Mouse (Mus musculus) heart, adult 18-20 months (tissue): ENCODE results near the gene Pex5. TPM values are rescaled to one million over a fixed set of nuclear protein-coding genes. Genes with fewer than 3 reads are reported as not detected.
A peak's percentile ranks its signal among the peaks of the same experiment; 100 is the strongest.
"Not testable (repeated sequence)": the region's sequence is repeated elsewhere in the genome, so short reads cannot be mapped to it uniquely, and the experiment has no call there.

Experiments used
- DNase-seq, 2 experiments: peaks; one replicate each; pipeline ENCODE4 v3.0.0; 2021 to 2022; ENCODE audit warnings: mixed read lengths in 1 of 2
- total RNA-seq, 2 experiments: library from RNA; stranded (reverse); gene quantifications; 2 replicates each; pipeline ENCODE4 v1.2.3; 2021

Gene Pex5
- total RNA-seq, 2 experiments from 2014 or later = 24.0 to 26.5 TPM

- DNase-seq = no peak
These were observed 13.1 kb upstream of the Pex5 start for GRCm38 (mm10) chr6:124427791-124428576.

- no peak for DNase-seq
These were observed 12.4 kb upstream of the Pex5 start for GRCm38 (mm10) chr6:124427289-124427688.

- DNase-seq = no peak
These were observed 11.7 kb upstream of the Pex5 start for GRCm38 (mm10) chr6:124426604-124427003.

GRCm38 (mm10) chr6:124425523-124425922 is 10.7 kb upstream of the Pex5 start:
- DNase-seq = no peak

- peak in 1 of 2 experiments; percentile 15 for DNase-seq
These were observed 10.2 kb upstream of the Pex5 start for GRCm38 (mm10) chr6:124425042-124425441.

GRCm38 (mm10) chr6:124424068-124424498 is 9.2 kb upstream of the Pex5 start:
- no peak for DNase-seq

GRCm38 (mm10) chr6:124418686-124419085 is 3.8 kb upstream of the Pex5 start:
- no peak for DNase-seq

- peak; percentile 79 to 92 for DNase-seq
These were observed 651 bp upstream of the Pex5 start for GRCm38 (mm10) chr6:124415347-124416088.

- DNase-seq = peak; percentile 35 to 53
These were observed 529 bp downstream of the Pex5 start for GRCm38 (mm10) chr6:124414150-124414926.

GRCm38 (mm10) chr6:124413770-124414149 is 1.1 kb downstream of the Pex5 start:
- no peak for DNase-seq

GRCm38 (mm10) chr6:124408355-124408754 is 6.5 kb downstream of the Pex5 start:
- DNase-seq = no peak

GRCm38 (mm10) chr6:124407180-124407579 is 7.7 kb downstream of the Pex5 start:
- DNase-seq = no peak

GRCm38 (mm10) chr6:124406326-124406725 is 8.5 kb downstream of the Pex5 start:
- no peak for DNase-seq

- DNase-seq = no peak
These were observed 15.1 kb downstream of the Pex5 start for GRCm38 (mm10) chr6:124399738-124400137.

GRCm38 (mm10) chr6:124394991-124395390 is 19.9 kb downstream of the Pex5 start:
- DNase-seq = not testable (repeated sequence)

- no peak for DNase-seq
These were observed 34.7 kb downstream of the Pex5 start for GRCm38 (mm10) chr6:124380142-124380541.

- peak; percentile 55 to 77 for DNase-seq
These were observed 35.5 kb downstream of the Pex5 start for GRCm38 (mm10) chr6:124379331-124379730.

- DNase-seq = no peak
These were observed 37.2 kb downstream of the Pex5 start for GRCm38 (mm10) chr6:124377494-124378255.

GRCm38 (mm10) chr6:124376311-124376710 is 38.6 kb downstream of the Pex5 start:
- DNase-seq = no peak

GRCm38 (mm10) chr6:124375435-124375884 is 39.4 kb downstream of the Pex5 start:
- peak; percentile 52 to 87 for DNase-seq

GRCm38 (mm10) chr6:124374683-124375082 is 40.2 kb downstream of the Pex5 start:
- no peak for DNase-seq
